Mouse (Mus musculus) ES-E14 (cell line): ENCODE results near the gene Abl1. TPM values are rescaled to one million over a fixed set of nuclear protein-coding genes. Genes with fewer than 3 reads are reported as not detected.

Source experiments
- DNase-seq: peaks from one replicate; pipeline ENCODE4 v3.0.0-alpha.2; 2013; ENCODE audit warnings: low read depth, low spot score
- H3K27ac ChIP-seq: 2 replicates; pipeline ENCODE4 v1.5.1; 2012; ENCODE audit warnings: low read depth, mild to moderate bottlenecking, low read length, moderate library complexity, mixed read lengths; ENCODE audit not compliant: poor library complexity, insufficient read depth, severe bottlenecking
- H3K36me3 ChIP-seq: 2 replicates; pipeline ENCODE4 v1.6.1; 2012; ENCODE audit warnings: mild to moderate bottlenecking, low read length, moderate library complexity, mixed read lengths; ENCODE audit not compliant: control insufficient read depth, poor library complexity, insufficient read depth, severe bottlenecking
- H3K4me1 ChIP-seq, 2 experiments: fragments of 150-350 bp in 1 of 2; sonication (generic) in 1 of 2; 2 replicates each; pipeline ENCODE4 v1.6.1; 2012; ENCODE audit warnings: low read length in 2 of 2, mild to moderate bottlenecking in 1 of 2, mixed read lengths in 1 of 2; ENCODE audit not compliant: control insufficient read depth in 2 of 2, insufficient read depth in 2 of 2, poor library complexity in 1 of 2
- H3K4me3 ChIP-seq, 2 experiments: fragments of 150-350 bp in 1 of 2; sonication (generic) in 1 of 2; 2 replicates each; pipeline ENCODE4 v1.5.1; 2012; ENCODE audit warnings: low read length in 2 of 2, low read depth in 1 of 2, mild to moderate bottlenecking in 1 of 2, mixed read lengths in 1 of 2; ENCODE audit not compliant: insufficient read depth in 1 of 2, poor library complexity in 1 of 2, severe bottlenecking in 1 of 2
- H3K9ac ChIP-seq: 2 replicates; pipeline ENCODE4 v1.6.1; 2012; ENCODE audit warnings: low read depth, mild to moderate bottlenecking, low read length, mixed read lengths; ENCODE audit not compliant: poor library complexity, insufficient read depth, severe bottlenecking
- H3K9me3 ChIP-seq: fragments of 150-350 bp; sonication (generic); 2 replicates; pipeline ENCODE4 v1.6.1; 2012; ENCODE audit warnings: low read depth, mild to moderate bottlenecking, low read length; ENCODE audit not compliant: control insufficient read depth, insufficient read depth
- CHD2 ChIP-seq: IDR thresholded peaks from 2 replicates; pipeline ENCODE4 v1.6.1; 2014; ENCODE audit warnings: mild to moderate bottlenecking, low read depth, low read length, inconsistent platforms
- HCFC1 ChIP-seq: IDR thresholded peaks from 2 replicates; pipeline ENCODE4 v1.6.1; 2012; ENCODE audit warnings: low read length, inconsistent platforms, borderline replicate concordance; ENCODE audit not compliant: insufficient read depth
- MAFK ChIP-seq: IDR thresholded peaks from 2 replicates; pipeline ENCODE4 v1.6.1; 2014; ENCODE audit warnings: mild to moderate bottlenecking, low read depth, low read length, inconsistent platforms; ENCODE audit not compliant: insufficient read depth
- ZC3H11A ChIP-seq: IDR thresholded peaks from 2 replicates; pipeline ENCODE4 v1.6.1; 2012; ENCODE audit warnings: low read depth, mild to moderate bottlenecking, inconsistent platforms, low read length, borderline replicate concordance
- ZNF384 ChIP-seq: IDR thresholded peaks from 2 replicates; pipeline ENCODE4 v1.6.1; 2012; ENCODE audit warnings: low read depth, low read length, inconsistent platforms
- in situ Hi-C, 2 experiments: fragments of 600-800 bp; cut with MboI; formaldehyde crosslinking; loops; one replicate each; pipeline ENCODE4 v1.15.1; 2025; ENCODE audit warnings: low sequenced_read_pairs in 2 of 2, inconsistent platforms in 1 of 2; ENCODE audit not compliant: unreplicated experiment in 2 of 2
- total RNA-seq: library from RNA; depleted of rRNA; stranded (reverse); fragments of 300-350 nt; gene quantifications from 2 replicates; pipeline ENCODE4 v1.2.3, GENCODE M21; 2012

Abl1 gene
- total RNA-seq, 1 experiment: 41.9 TPM

GRCm38 (mm10) chr2:31823933-31824730, 136.0 kb downstream of the Abl1 start:
- H3K9me3 ChIP-seq: no peaks in the 10 kb centered on the region

GRCm38 (mm10) chr2:31825469-31825911, 137.3 kb downstream of the Abl1 start:
- TF ChIP-seq HCFC1 (no peak), ZC3H11A (no peak), MAFK (no peak), ZNF384 (no peak), CHD2 (no peak)
- H3K9ac ChIP-seq: no peak overlapping the region

More at GRCm38 (mm10) chr2:31823933-31824730, 136.0 kb downstream of the Abl1 start:
- no peak for TF ChIP-seq HCFC1
- no peak for TF ChIP-seq ZNF384
- no peak for TF ChIP-seq MAFK
- Histone ChIP-seq H3K36me3 (no peaks in the 10 kb centered on the region), H3K4me1 (peaks cover 0 to 4% of the 10 kb centered on the region in 2 experiments; a peak in 1 of 4 replicates), H3K27ac (no peak overlapping the region), H3K4me3 (no peak overlapping the region), H3K9ac (no peak overlapping the region)
- in situ Hi-C loops: no loop called here
- DNase-seq: no peak

GRCm38 (mm10) chr2:31826094-31827085, 138.2 kb downstream of the Abl1 start:
- TF ChIP-seq CHD2 (no peak), MAFK (no peak), HCFC1 (no peak), ZNF384 (no peak), ZC3H11A (no peak)
- no peak overlapping the region for H3K9ac ChIP-seq
- no peak for DNase-seq
- in situ Hi-C loops: no loop called here
- H3K36me3 ChIP-seq: no peaks in the 10 kb centered on the region
- H3K27ac ChIP-seq: no peak overlapping the region
- no peak overlapping the region for H3K4me3 ChIP-seq
- H3K4me1 ChIP-seq: peaks cover 0 to 4% of the 10 kb centered on the region in 2 experiments; a peak in 1 of 4 replicates
- no peaks in the 10 kb centered on the region for H3K9me3 ChIP-seq

More at GRCm38 (mm10) chr2:31825469-31825911, 137.3 kb downstream of the Abl1 start:
- DNase-seq: no peak
- Histone ChIP-seq H3K4me1 (peaks cover 0 to 4% of the 10 kb centered on the region in 2 experiments; a peak in 1 of 4 replicates), H3K36me3 (no peaks in the 10 kb centered on the region), H3K4me3 (no peak overlapping the region), H3K9me3 (no peaks in the 10 kb centered on the region), H3K27ac (no peak overlapping the region)
- in situ Hi-C loops: no loop called here

- Histone ChIP-seq H3K36me3 (no peaks in the 10 kb centered on the region), H3K4me3 (no peak overlapping the region), H3K9me3 (no peaks in the 10 kb centered on the region), H3K9ac (no peak overlapping the region), H3K27ac (no peak overlapping the region), H3K4me1 (peaks cover 0 to 4% of the 10 kb centered on the region in 2 experiments; a peak in 1 of 4 replicates)
- in situ Hi-C loops: no loop called here
- no peak for TF ChIP-seq ZC3H11A
- no peak for TF ChIP-seq HCFC1
- TF ChIP-seq ZNF384: no peak
- TF ChIP-seq MAFK: no peak
- no peak for TF ChIP-seq CHD2
- DNase-seq: no peak
Measured at GRCm38 (mm10) chr2:31827877-31828276, 139.7 kb downstream of the Abl1 start.
